Mouse (Mus musculus): ENCODE measurements around the gene Minar1. TPM values are rescaled to one million over a fixed set of nuclear protein-coding genes. Genes with fewer than 3 reads are reported as not detected.
A peak's percentile ranks its signal among the peaks of the same experiment; 100 is the strongest.

The Minar1 gene
- 10 to 100 TPM in 1 of 2 experiments, 1 to 10 TPM in 1; 9.9 to 12.3 TPM for total RNA-seq (2021)
- long read RNA-seq, experiment 1, result 0 reads
- long read RNA-seq, experiment 2, result 0 reads

- intact Hi-C loops (cut with DNase I), result no loop called here
- DNase-seq (ENCODE audit: low spot score in 2 of 2), result peak; percentile 30 to 38
Observed at GRCm38 (mm10) chr9:89623006-89623760, at the start of gene Minar1. Gene Minar1, minus strand, starts transcription at chr9:89623125.

- intact Hi-C loops (cut with DNase I), result loop anchor here (5.0 to 10.0 kb wide), 2 partner anchors 208 to 295 kb away; no protein-coding TSS in a partner anchor
- DNase-seq (ENCODE audit: low spot score in 2 of 2), result peak; percentile 55 to 78
Observed at GRCm38 (mm10) chr9:89669878-89670277, 47.0 kb upstream of the Minar1 start.

- no peak for DNase-seq (ENCODE audit: low spot score in 2 of 2)
- intact Hi-C loops (cut with DNase I), result no loop called here
Observed at GRCm38 (mm10) chr9:89667306-89667942, 44.5 kb upstream of the Minar1 start.

- intact Hi-C loops (cut with DNase I), result no loop called here
- no peak for DNase-seq (ENCODE audit: low spot score in 2 of 2)
Observed at GRCm38 (mm10) chr9:89650913-89651312, 28.0 kb upstream of the Minar1 start.

- DNase-seq (ENCODE audit: low spot score in 2 of 2), result no peak
- intact Hi-C loops (cut with DNase I), result no loop called here
Observed at GRCm38 (mm10) chr9:89637453-89637852, 14.5 kb upstream of the Minar1 start.

GRCm38 (mm10) chr9:89622296-89623005 is 474 bp downstream of the Minar1 start:
- peak in 1 of 2 experiments; percentile 13 for DNase-seq (ENCODE audit: low spot score in 2 of 2)

GRCm38 (mm10) chr9:89621750-89622149 is 1.2 kb downstream of the Minar1 start:
- intact Hi-C loops (cut with DNase I), result no loop called here
- no peak for DNase-seq (ENCODE audit: low spot score in 2 of 2)

More at GRCm38 (mm10) chr9:89622296-89623005, 474 bp downstream of the Minar1 start:
- intact Hi-C loops (cut with DNase I), result no loop called here

GRCm38 (mm10) chr9:89620347-89620746 is 2.6 kb downstream of the Minar1 start:
- intact Hi-C loops (cut with DNase I), result no loop called here
- DNase-seq (ENCODE audit: low spot score in 2 of 2), result no peak

GRCm38 (mm10) chr9:89616946-89617345 is 6.0 kb downstream of the Minar1 start:
- intact Hi-C loops (cut with DNase I), result no loop called here
- no peak for DNase-seq (ENCODE audit: low spot score in 2 of 2)

- DNase-seq (ENCODE audit: low spot score in 2 of 2), result no peak
- intact Hi-C loops (cut with DNase I), result no loop called here
Observed at GRCm38 (mm10) chr9:89610592-89610991, 12.3 kb downstream of the Minar1 start.

- intact Hi-C loops (cut with DNase I), result no loop called here
- DNase-seq (ENCODE audit: low spot score in 2 of 2), result no peak
Observed at GRCm38 (mm10) chr9:89607321-89607720, 15.6 kb downstream of the Minar1 start.

- intact Hi-C loops (cut with DNase I), result no loop called here
- no peak for DNase-seq (ENCODE audit: low spot score in 2 of 2)
Observed at GRCm38 (mm10) chr9:89606256-89606655, 16.7 kb downstream of the Minar1 start.

- no peak for DNase-seq (ENCODE audit: low spot score in 2 of 2)
- intact Hi-C loops (cut with DNase I), result no loop called here
Observed at GRCm38 (mm10) chr9:89601891-89602290, 21.0 kb downstream of the Minar1 start.

GRCm38 (mm10) chr9:89600677-89601076 is 22.2 kb downstream of the Minar1 start:
- no peak for DNase-seq (ENCODE audit: low spot score in 2 of 2)
- intact Hi-C loops (cut with DNase I), result no loop called here

- DNase-seq (ENCODE audit: low spot score in 2 of 2), result no peak
- intact Hi-C loops (cut with DNase I), result no loop called here
Observed at GRCm38 (mm10) chr9:89597071-89597470, 25.9 kb downstream of the Minar1 start.

- intact Hi-C loops (cut with DNase I), result no loop called here
- DNase-seq (ENCODE audit: low spot score in 2 of 2), result no peak
Observed at GRCm38 (mm10) chr9:89596392-89596791, 26.5 kb downstream of the Minar1 start.

- intact Hi-C loops (cut with DNase I), result no loop called here
- no peak for DNase-seq (ENCODE audit: low spot score in 2 of 2)
Observed at GRCm38 (mm10) chr9:89592391-89592790, 30.5 kb downstream of the Minar1 start.

- DNase-seq (ENCODE audit: low spot score in 2 of 2), result no peak
- intact Hi-C loops (cut with DNase I), result no loop called here
Observed at GRCm38 (mm10) chr9:89578422-89578821, 44.5 kb downstream of the Minar1 start.

- peak; percentile 20 to 63 for DNase-seq (ENCODE audit: low spot score in 2 of 2)
- intact Hi-C loops (cut with DNase I), result no loop called here
Observed at GRCm38 (mm10) chr9:89552663-89553062, 70.3 kb downstream of the Minar1 start.
